Mouse (Mus musculus) CH12.LX (cell line): Measurements from ENCODE around the gene Ptgir. TPM values are rescaled to one million over a fixed set of nuclear protein-coding genes. Genes with fewer than 3 reads are reported as not detected.

ENCODE experiments used
- DNase-seq: peaks from one replicate; pipeline ENCODE4 v3.0.0-alpha.2; 2013; ENCODE audit errors: extremely low read depth
- H3K27ac ChIP-seq: 2 replicates; pipeline ENCODE4 v1.5.1; 2012; ENCODE audit warnings: low read depth, mild to moderate bottlenecking, control low read depth, moderate library complexity; ENCODE audit not compliant: insufficient read depth
- H3K27me3 ChIP-seq: replicated peaks from 2 replicates; pipeline ENCODE3; 2012; ENCODE audit warnings: inconsistent platforms
- H3K36me3 ChIP-seq, 2 experiments: replicated peaks in 1 of 2; 2 replicates each; pipeline versions ENCODE3 to v1.6.1; 2012; ENCODE audit warnings: inconsistent platforms in 1 of 2, low read length in 1 of 2, mild to moderate bottlenecking in 1 of 2, mixed read lengths in 1 of 2, moderate library complexity in 1 of 2; ENCODE audit not compliant: control insufficient read depth in 1 of 2, insufficient read depth in 1 of 2
- H3K4me1 ChIP-seq, 2 experiments: 2 replicates each; pipeline ENCODE4 v1.6.1; 2012; ENCODE audit warnings: inconsistent platforms in 1 of 2, moderate library complexity in 1 of 2; ENCODE audit not compliant: insufficient read depth in 2 of 2, control insufficient read depth in 1 of 2
- H3K4me2 ChIP-seq: 2 replicates; pipeline ENCODE4 v1.6.1; 2012; ENCODE audit warnings: low read depth, mild to moderate bottlenecking, control low read depth; ENCODE audit not compliant: poor library complexity, insufficient read depth, severe bottlenecking
- H3K4me3 ChIP-seq, 3 experiments: fragments of 150-350 bp in 1 of 3; sonication (generic) in 1 of 3; replicated peaks in 1 of 3; 2 replicates each; pipeline versions ENCODE3 to v1.5.1; 2011 to 2012; ENCODE audit warnings: low read depth in 2 of 3, low read length in 2 of 3, mild to moderate bottlenecking in 2 of 3, moderate library complexity in 2 of 3, control low read depth in 1 of 3, improper control_type of control experiment in 1 of 3, inconsistent platforms in 1 of 3, mixed read lengths in 1 of 3; ENCODE audit not compliant: poor library complexity in 1 of 3
- H3K79me2 ChIP-seq: replicated peaks from 2 replicates; pipeline ENCODE4 v1.6.1; 2012; ENCODE audit warnings: mild to moderate bottlenecking, moderate library complexity; ENCODE audit not compliant: control insufficient read depth, poor library complexity, insufficient read depth, severe bottlenecking; ENCODE audit errors: extremely low read depth
- H3K9ac ChIP-seq: 2 replicates; pipeline ENCODE4 v1.6.1; 2012; ENCODE audit warnings: low read depth, mild to moderate bottlenecking, control low read depth, moderate library complexity; ENCODE audit not compliant: insufficient read depth
- H3K9me3 ChIP-seq: replicated peaks from 2 replicates; pipeline ENCODE3; 2012; ENCODE audit warnings: low read length, inconsistent platforms, mixed read lengths
- BHLHE40 ChIP-seq: IDR thresholded peaks from 2 replicates; pipeline ENCODE4 v1.6.1; 2011; ENCODE audit warnings: mild to moderate bottlenecking, low read depth, low read length, improper control_type of control experiment
- CHD2 ChIP-seq: IDR thresholded peaks from 2 replicates; pipeline ENCODE4 v1.6.1; 2011; ENCODE audit warnings: low read length, improper control_type of control experiment
- E2F4 ChIP-seq: IDR thresholded peaks from 2 replicates; pipeline ENCODE4 v1.6.1; 2011; ENCODE audit warnings: low read depth, low read length, improper control_type of control experiment; ENCODE audit not compliant: insufficient replicate concordance
- ETS1 ChIP-seq: conservative IDR thresholded peaks from 2 replicates; pipeline ENCODE4 v1.6.1; 2012; ENCODE audit warnings: low read depth, mild to moderate bottlenecking, inconsistent platforms, low read length, improper control_type of control experiment, moderate library complexity
- JUN ChIP-seq: IDR thresholded peaks from 2 replicates; pipeline ENCODE4 v1.6.1; 2011; ENCODE audit warnings: low read depth, mild to moderate bottlenecking, low read length, improper control_type of control experiment, moderate library complexity; ENCODE audit not compliant: insufficient read depth
- JUND ChIP-seq: conservative IDR thresholded peaks from 2 replicates; pipeline ENCODE4 v1.6.1; 2011; ENCODE audit warnings: low read depth, low read length, improper control_type of control experiment
- KAT2A ChIP-seq: IDR thresholded peaks from 2 replicates; pipeline ENCODE4 v1.6.1; 2012; ENCODE audit warnings: low read length, improper control_type of control experiment, inconsistent platforms; ENCODE audit not compliant: insufficient replicate concordance
- MAFK ChIP-seq: IDR thresholded peaks from 2 replicates; pipeline ENCODE4 v1.6.1; 2011; ENCODE audit warnings: low read length, improper control_type of control experiment; ENCODE audit not compliant: insufficient replicate concordance
- MAX ChIP-seq: IDR thresholded peaks from 2 replicates; pipeline ENCODE4 v1.6.1; 2011; ENCODE audit warnings: low read length, improper control_type of control experiment
- MAZ ChIP-seq: IDR thresholded peaks from 2 replicates; pipeline ENCODE4 v1.6.1; 2012; ENCODE audit warnings: low read depth, mild to moderate bottlenecking, inconsistent platforms, low read length, improper control_type of control experiment, moderate library complexity
- MYC ChIP-seq: IDR thresholded peaks from 2 replicates; pipeline ENCODE4 v1.6.1; 2011; ENCODE audit warnings: low read depth, mild to moderate bottlenecking, improper control_type of control experiment, low read length
- NELFE ChIP-seq: IDR thresholded peaks from 2 replicates; pipeline ENCODE4 v1.6.1; 2011; ENCODE audit warnings: low read depth, low read length, improper control_type of control experiment
- NRF1 ChIP-seq: IDR thresholded peaks from 2 replicates; pipeline ENCODE4 v1.6.1; 2014; ENCODE audit warnings: low read depth, mild to moderate bottlenecking, inconsistent platforms, low read length, improper control_type of control experiment, moderate library complexity
- POLR2A ChIP-seq: IDR thresholded peaks from 2 replicates; pipeline ENCODE4 v1.6.1; 2011; ENCODE audit warnings: low read depth, mild to moderate bottlenecking, improper control_type of control experiment, low read length
- RAD21 ChIP-seq: IDR thresholded peaks from 2 replicates; pipeline ENCODE4 v1.6.1; 2011; ENCODE audit warnings: low read depth, mild to moderate bottlenecking, low read length, improper control_type of control experiment, moderate library complexity
- RCOR1 ChIP-seq: conservative IDR thresholded peaks from 2 replicates; pipeline ENCODE4 v1.6.1; 2012; ENCODE audit warnings: low read depth, mild to moderate bottlenecking, inconsistent platforms, low read length, improper control_type of control experiment
- SMC3 ChIP-seq: IDR thresholded peaks from 2 replicates; pipeline ENCODE4 v1.6.1; 2011; ENCODE audit warnings: low read depth, low read length, improper control_type of control experiment
- TCF12 ChIP-seq: IDR thresholded peaks from 2 replicates; pipeline ENCODE4 v1.6.1; 2014; ENCODE audit warnings: low read depth, mild to moderate bottlenecking, inconsistent platforms, low read length, improper control_type of control experiment
- USF2 ChIP-seq: conservative IDR thresholded peaks from 2 replicates; pipeline ENCODE4 v1.6.1; 2011; ENCODE audit warnings: low read depth, low read length, improper control_type of control experiment
- ZKSCAN1 ChIP-seq: IDR thresholded peaks from 2 replicates; pipeline ENCODE4 v1.6.1; 2012; ENCODE audit warnings: low read depth, inconsistent platforms, low read length, improper control_type of control experiment, borderline replicate concordance
- dilution Hi-C: fragments of 300-500 bp; cut with MboI; formaldehyde crosslinking; loops from 2 replicates; pipeline ENCODE4 v1.14.3; 2020; ENCODE audit warnings: low sequenced_read_pairs; ENCODE audit not compliant: extremely low pct_unique_long_range_greater_than_20kb, extremely low pct_ligation_motif_present
- in situ Hi-C: fragments of 300-500 bp; cut with MboI; formaldehyde crosslinking; loops from 3 replicates; pipeline ENCODE4 v1.14.3; 2019; ENCODE audit warnings: low sequenced_read_pairs, low pct_ligation_motif_present, low pct_unique_long_range_greater_than_20kb, mixed read lengths
- polyA plus RNA-seq: library from polyadenylated mRNA; unstranded; fragments of >175 nt; gene quantifications from 2 replicates; pipeline ENCODE4 v1.2.1, GENCODE M21; 2012; ENCODE audit warnings: low read depth; ENCODE audit not compliant: insufficient read length
- total RNA-seq, 2 experiments: library from RNA; depleted of rRNA; stranded (reverse); fragments of 300-350 nt in 1 of 2; fragments of >200 nt in 1 of 2; gene quantifications; 2 replicates each; pipeline ENCODE4 v1.2.3; 2012 to 2014

Ptgir gene
- total and polyA plus RNA-seq, 3 experiments, result 3.8 to 31.1 (median 7.0) TPM

DNA sequence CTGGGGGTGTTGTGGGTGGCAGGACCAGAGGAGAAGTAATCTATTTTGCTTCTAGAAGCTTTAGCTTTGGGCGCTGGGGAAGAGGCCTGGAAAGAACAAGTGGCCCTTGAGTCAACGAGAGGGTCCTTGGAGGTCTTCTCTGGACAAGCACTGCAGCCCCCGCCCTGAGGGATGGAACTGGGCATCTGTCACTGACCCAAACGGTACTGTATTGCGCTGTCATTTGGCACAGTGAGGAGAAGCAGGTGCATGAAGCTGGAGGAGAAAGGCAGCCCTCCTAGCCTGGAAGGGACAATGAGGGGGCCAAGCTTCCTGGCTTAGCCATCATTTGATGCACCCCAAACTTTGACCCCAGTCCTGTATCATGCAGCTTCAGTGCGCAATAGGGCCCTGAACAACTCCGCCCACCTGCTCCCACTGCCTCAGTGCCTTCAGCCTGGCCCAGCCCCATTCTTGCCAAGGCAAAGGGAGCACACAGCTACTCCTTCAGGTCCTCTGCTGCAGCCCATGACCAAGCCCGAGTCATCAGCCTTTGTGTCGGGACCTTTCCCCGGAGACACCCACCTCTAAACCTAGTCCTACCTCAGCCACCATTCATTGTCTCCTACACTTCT is 16.2 kb downstream of the Ptgir start:
- H3K79me2 ChIP-seq, result peaks cover 41% of the 10 kb centered on the region
- H3K4me2 ChIP-seq, result peak overlapping the region; percentile 70
- no peaks in the 10 kb centered on the region for H3K27me3 ChIP-seq
- H3K27ac ChIP-seq, result no peak overlapping the region
- dilution Hi-C loops, result no loop called here
- in situ Hi-C loops, result no loop called here
- peak overlapping the region; percentile 92 for H3K9ac ChIP-seq
- no peak for DNase-seq
- H3K36me3 ChIP-seq, result peaks cover 29 to 50% of the 10 kb centered on the region in 2 experiments
- TF ChIP-seq KAT2A (no peak), POLR2A (no peak), MAX (no peak), E2F4 (no peak), BHLHE40 (no peak), CHD2 (no peak), ZKSCAN1 (no peak), ETS1 (no peak), JUND (no peak), NELFE (no peak), MYC (no peak), MAFK (no peak), MAZ (no peak), RAD21 (no peak), NRF1 (no peak), RCOR1 (no peak), JUN (no peak), SMC3 (no peak), TCF12 (no peak), USF2 (no peak)
- peak overlapping the region; percentile 62 to 93 (median 78) for H3K4me3 ChIP-seq
- peaks cover 7 to 34% of the 10 kb centered on the region in 2 experiments for H3K4me1 ChIP-seq
- H3K9me3 ChIP-seq, result no peaks in the 10 kb centered on the region
